Mouse (Mus musculus) limb, embryonic 15.5 days (tissue): ENCODE results near the gene Arid1b. TPM values are rescaled to one million over a fixed set of nuclear protein-coding genes. Genes with fewer than 3 reads are reported as not detected.
A peak's percentile ranks its signal among the peaks of the same experiment; 100 is the strongest.

Source experiments
- ATAC-seq: fragments of 200-750 bp; cut with Nextera tagmentation; 2 replicates; pipeline ENCODE4 v1.8.0; 2017; ENCODE audit warnings: low read depth, moderate TSS enrichment; ENCODE audit not compliant: insufficient number of reproducible peaks, low FRiP score, low TSS enrichment
- H3K27ac ChIP-seq: fragments of 300-500 bp; sonication (generic); 2 replicates; pipeline ENCODE4 v1.5.1; 2015; ENCODE audit warnings: moderate library complexity, mild to moderate bottlenecking, inconsistent platforms
- H3K27me3 ChIP-seq: fragments of 300-500 bp; sonication (generic); 2 replicates; pipeline ENCODE4 v1.6.1; 2015; ENCODE audit warnings: inconsistent platforms
- H3K36me3 ChIP-seq: fragments of 300-500 bp; sonication (generic); 2 replicates; pipeline ENCODE4 v1.6.1; 2015; ENCODE audit warnings: inconsistent platforms
- H3K4me1 ChIP-seq: fragments of 300-500 bp; sonication (generic); 2 replicates; pipeline ENCODE4 v1.6.1; 2015; ENCODE audit warnings: inconsistent platforms
- H3K4me2 ChIP-seq: fragments of 300-500 bp; sonication (generic); 2 replicates; pipeline ENCODE4 v1.6.1; 2015; ENCODE audit warnings: mild to moderate bottlenecking, inconsistent platforms
- H3K4me3 ChIP-seq: fragments of 300-500 bp; sonication (generic); 2 replicates; pipeline ENCODE4 v1.5.1; 2015; ENCODE audit warnings: mild to moderate bottlenecking, inconsistent platforms
- H3K9ac ChIP-seq: fragments of 300-500 bp; sonication (generic); 2 replicates; pipeline ENCODE4 v1.6.1; 2015; ENCODE audit warnings: inconsistent platforms
- H3K9me3 ChIP-seq: fragments of 300-500 bp; sonication (generic); 2 replicates; pipeline ENCODE4 v1.6.1; 2016; ENCODE audit warnings: inconsistent platforms
- WGBS: fragments of 180-500 bp; shearing (Covaris S2); methylation state at CpG from one replicate; pipeline ENCODE4 v1.1.7; 2015; 5-methylcytosine and 5-hydroxymethylcytosine counted together
- polyA plus RNA-seq: library from polyadenylated mRNA; unstranded; fragments of >200 nt; fragmentation: Nextera tagmentation; extraction: Ambion mirVana; gene quantifications from 2 replicates; pipeline ENCODE4 v1.2.1, GENCODE M21; 2015

Gene Arid1b
- polyA plus RNA-seq, 1 experiment from 2014 or later: 11.4 TPM

DNA sequence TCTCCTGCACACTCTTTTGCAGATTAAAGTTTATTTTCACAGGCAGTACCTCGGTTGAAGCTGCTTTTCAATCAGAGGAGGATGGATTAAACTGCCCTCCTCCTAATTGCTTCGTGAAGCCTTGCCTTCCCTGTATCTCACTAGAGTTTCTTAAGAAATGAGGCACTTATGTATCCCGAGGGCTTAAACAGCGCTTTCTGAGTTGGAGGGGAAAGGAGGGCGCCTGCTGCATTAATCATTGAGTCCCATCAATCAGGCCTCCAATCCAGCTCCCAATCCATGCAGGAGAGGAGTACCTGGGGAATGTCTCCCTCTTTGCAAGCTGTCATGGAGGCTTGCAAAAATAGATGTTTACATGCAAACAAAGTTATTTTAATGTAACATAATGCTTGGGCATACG lies 21.9 kb upstream of the Arid1b start:
- Histone ChIP-seq H3K36me3 (no peaks in the 10 kb centered on the region), H3K27ac (no peak overlapping the region), H3K4me3 (no peak overlapping the region), H3K9ac (no peak overlapping the region), H3K27me3 (no peaks in the 10 kb centered on the region), H3K4me2 (no peak overlapping the region), H3K4me1 (peaks cover 4% of the 10 kb centered on the region; the same call in 1 of the 2 replicates), H3K9me3 (no peaks in the 10 kb centered on the region)
- ATAC-seq: no peak
- 45% methylated on average over 6 of the region's 6 CpGs for WGBS

DNA sequence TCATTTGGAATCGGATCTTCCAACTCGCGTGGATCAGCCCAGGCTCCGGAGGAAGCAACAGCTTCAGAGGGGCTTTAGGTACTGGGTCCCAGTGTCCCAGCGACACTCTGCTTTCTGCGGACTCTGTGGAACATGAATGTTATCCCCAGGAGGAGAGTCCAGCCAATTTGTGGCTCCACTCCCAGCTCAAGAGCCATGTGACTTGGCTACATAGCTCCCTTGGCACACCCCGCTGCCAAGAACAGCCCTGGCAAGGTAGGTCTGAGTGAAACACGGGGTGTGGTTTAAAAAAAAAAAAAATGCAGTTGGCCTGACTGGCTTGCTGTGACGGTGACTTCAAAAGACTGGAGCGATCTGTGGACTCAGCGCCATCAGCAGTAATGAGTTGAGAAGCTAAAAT lies 19.4 kb upstream of the Arid1b start:
- Histone ChIP-seq H3K4me1 (peaks cover 4% of the 10 kb centered on the region; the same call in 1 of the 2 replicates), H3K27me3 (no peaks in the 10 kb centered on the region), H3K27ac (no peak overlapping the region), H3K4me2 (no peak overlapping the region), H3K36me3 (no peaks in the 10 kb centered on the region), H3K9ac (no peak overlapping the region), H3K9me3 (no peaks in the 10 kb centered on the region), H3K4me3 (no peak overlapping the region)
- 56% methylated on average over 11 of the region's 11 CpGs for WGBS
- peak; percentile 67 for ATAC-seq

DNA sequence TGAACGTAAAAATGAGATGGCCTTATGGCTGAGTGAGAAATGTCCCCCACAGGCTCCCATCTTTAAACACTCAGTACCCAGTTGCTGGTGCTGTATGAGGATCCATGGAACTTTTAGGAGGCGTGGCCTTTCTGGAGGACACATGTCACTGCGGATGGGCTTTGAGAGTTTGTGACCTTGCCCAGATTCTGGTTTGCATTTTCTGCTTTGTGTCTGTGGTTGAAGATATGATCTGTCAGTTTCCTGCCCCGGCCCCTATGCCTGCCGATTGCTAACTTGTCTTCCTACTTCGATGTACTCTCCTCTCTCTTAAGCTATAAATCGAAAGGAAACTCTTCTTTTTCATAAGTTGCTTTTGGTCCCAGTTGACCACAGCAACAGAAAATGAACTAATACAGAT lies 14.0 kb upstream of the Arid1b start:
- WGBS: 80% methylated on average over 7 of the region's 7 CpGs
- Histone ChIP-seq H3K4me1 (no peaks in the 10 kb centered on the region), H3K9me3 (no peaks in the 10 kb centered on the region), H3K27me3 (no peaks in the 10 kb centered on the region), H3K4me2 (no peak overlapping the region), H3K9ac (no peak overlapping the region), H3K27ac (no peak overlapping the region), H3K36me3 (no peaks in the 10 kb centered on the region), H3K4me3 (no peak overlapping the region)
- ATAC-seq: no peak

DNA sequence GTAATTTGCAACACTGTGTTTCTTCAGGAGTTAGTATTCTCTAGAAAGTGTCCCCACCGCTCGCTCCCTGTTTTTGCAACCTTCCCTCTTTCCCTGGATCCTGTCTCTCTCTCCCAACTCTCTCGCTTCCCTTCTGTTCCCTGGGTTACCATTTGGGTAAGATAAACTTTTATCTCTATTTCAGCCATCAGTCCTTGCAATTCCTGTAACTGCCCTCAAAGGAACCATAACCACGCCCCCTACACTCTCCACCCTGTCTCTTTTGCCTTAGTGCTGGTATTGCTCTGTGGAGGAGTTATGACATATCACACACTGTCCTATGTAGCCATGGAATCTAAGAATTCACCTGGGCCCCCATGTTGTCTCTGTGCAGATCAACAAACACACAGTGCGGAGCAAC lies 11.3 kb upstream of the Arid1b start:
- no peak overlapping the region for H3K4me2 ChIP-seq
- H3K27ac ChIP-seq: no peak overlapping the region
- no peak overlapping the region for H3K9ac ChIP-seq
- no peaks in the 10 kb centered on the region for H3K4me1 ChIP-seq
- no peaks in the 10 kb centered on the region for H3K9me3 ChIP-seq
- 94% methylated on average over 5 of the region's 5 CpGs for WGBS
- no peak for ATAC-seq
- no peak overlapping the region for H3K4me3 ChIP-seq
- no peaks in the 10 kb centered on the region for H3K36me3 ChIP-seq
- H3K27me3 ChIP-seq: no peaks in the 10 kb centered on the region

GRCm38 (mm10) chr17:4984691-4985090 lies 9.4 kb upstream of the Arid1b start:
- WGBS: 71% methylated on average over 7 of the region's 7 CpGs
- Histone ChIP-seq H3K9ac (no peak overlapping the region), H3K27ac (no peak overlapping the region), H3K27me3 (no peaks in the 10 kb centered on the region), H3K4me2 (no peak overlapping the region), H3K9me3 (no peaks in the 10 kb centered on the region), H3K4me3 (no peak overlapping the region), H3K4me1 (no peaks in the 10 kb centered on the region), H3K36me3 (no peaks in the 10 kb centered on the region)
- no peak for ATAC-seq

DNA sequence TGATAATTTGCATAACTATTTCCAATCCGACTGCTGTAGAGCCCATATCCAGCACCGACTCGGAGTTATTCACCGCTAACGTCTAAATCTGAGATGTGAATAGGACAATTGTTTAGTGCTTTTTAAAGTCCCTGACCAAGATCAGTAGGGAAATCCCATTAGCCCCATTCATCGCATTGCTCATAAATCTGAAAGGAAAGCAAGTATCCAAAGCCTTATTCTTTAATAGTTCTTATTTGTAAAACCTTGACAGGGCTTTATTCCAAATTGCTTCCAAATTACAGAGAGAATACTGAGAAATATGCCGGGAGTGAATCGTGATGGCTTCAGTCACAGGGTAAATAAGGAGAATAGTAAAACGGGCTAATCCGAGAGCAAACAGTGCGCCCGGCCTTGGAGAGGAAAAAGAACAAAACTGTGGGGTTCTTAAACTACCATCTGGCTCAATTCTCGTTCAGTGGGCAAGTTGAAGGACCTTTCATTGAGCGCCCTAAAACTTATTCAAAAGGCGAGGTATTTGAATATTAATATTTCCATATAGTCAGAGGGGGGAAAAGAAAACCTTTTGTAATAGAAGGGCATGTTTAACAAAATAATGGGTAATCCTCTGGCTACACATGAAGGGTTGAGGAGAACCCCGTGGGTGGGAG lies 3.1 kb upstream of the Arid1b start:
- 80% methylated on average over 16 of the region's 16 CpGs for whole genome bisulfite sequencing
- H3K4me1 ChIP-seq: peaks cover 12% of the 10 kb centered on the region; the same call in 1 of the 2 replicates
- H3K9me3 ChIP-seq: no peaks in the 10 kb centered on the region
- no peak overlapping the region for H3K9ac ChIP-seq
- H3K27ac ChIP-seq: no peak overlapping the region
- H3K27me3 ChIP-seq: no peaks in the 10 kb centered on the region
- H3K4me3 ChIP-seq: no peak overlapping the region
- no peaks in the 10 kb centered on the region for H3K36me3 ChIP-seq
- ATAC-seq: no peak
- H3K4me2 ChIP-seq: no peak overlapping the region

- Histone ChIP-seq H3K4me2 (no peak overlapping the region), H3K9me3 (no peaks in the 10 kb centered on the region), H3K27ac (no peak overlapping the region), H3K36me3 (no peaks in the 10 kb centered on the region), H3K27me3 (no peaks in the 10 kb centered on the region), H3K4me1 (peaks cover 12% of the 10 kb centered on the region; the same call in 1 of the 2 replicates), H3K4me3 (no peak overlapping the region), H3K9ac (no peak overlapping the region)
- WGBS: 75% methylated on average over 10 of the region's 10 CpGs
- no peak for ATAC-seq
Measured at GRCm38 (mm10) chr17:4991600-4991999, 2.5 kb upstream of the Arid1b start.

GRCm38 (mm10) chr17:4993497-4993839 lies 664 bp upstream of the Arid1b start:
- H3K36me3 ChIP-seq: no peaks in the 10 kb centered on the region
- peak overlapping the region; percentile 98 for H3K9ac ChIP-seq
- WGBS: 4% methylated on average over 9 of the region's 9 CpGs
- peak overlapping the region; percentile 50 for H3K4me2 ChIP-seq
- peak overlapping the region; percentile 100 for H3K27ac ChIP-seq
- H3K4me1 ChIP-seq: peaks cover 12% of the 10 kb centered on the region; the same call in 1 of the 2 replicates
- H3K27me3 ChIP-seq: no peaks in the 10 kb centered on the region
- no peaks in the 10 kb centered on the region for H3K9me3 ChIP-seq
- H3K4me3 ChIP-seq: peak overlapping the region; percentile 94
- ATAC-seq: no peak

DNA sequence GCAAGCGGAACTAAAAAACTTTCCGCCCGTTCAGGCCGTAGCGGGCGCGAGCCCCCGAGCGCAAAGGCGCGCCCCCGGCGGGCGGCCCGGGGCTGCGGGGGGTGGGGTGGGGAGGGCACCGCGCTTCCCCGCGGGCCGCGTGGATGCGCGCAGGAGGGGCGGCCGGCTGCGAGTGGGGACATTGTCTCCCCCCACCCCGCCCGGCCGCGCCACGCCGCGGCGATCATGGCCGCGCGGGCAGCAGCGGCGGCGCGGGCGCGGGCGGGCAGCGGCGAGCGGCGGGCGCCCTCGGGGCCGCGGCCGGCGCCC lies 326 bp downstream of the Arid1b start:
- Histone ChIP-seq H3K9ac (peak overlapping the region; percentile 98), H3K9me3 (no peaks in the 10 kb centered on the region), H3K4me3 (peak overlapping the region; percentile 94), H3K27ac (peak overlapping the region; percentile 100), H3K4me2 (peak overlapping the region; percentile 50), H3K36me3 (no peaks in the 10 kb centered on the region), H3K4me1 (peaks cover 12% of the 10 kb centered on the region; the same call in 1 of the 2 replicates), H3K27me3 (no peaks in the 10 kb centered on the region)
- peak; percentile 56 for ATAC-seq
- 0% methylated on average over 41 of the region's 55 CpGs for WGBS

GRCm38 (mm10) chr17:4994813-4995560 lies 855 bp downstream of the Arid1b start:
- Histone ChIP-seq H3K4me2 (peak overlapping the region; percentile 56), H3K36me3 (no peaks in the 10 kb centered on the region), H3K9ac (peak overlapping the region; percentile 98), H3K9me3 (no peaks in the 10 kb centered on the region), H3K4me1 (peaks cover 15% of the 10 kb centered on the region; the same call in 1 of the 2 replicates), H3K27ac (peak overlapping the region; percentile 100), H3K4me3 (peak overlapping the region; percentile 94), H3K27me3 (no peaks in the 10 kb centered on the region)
- under 1% methylated on average over 58 of the region's 81 CpGs for whole genome bisulfite sequencing
- ATAC-seq: peak; percentile 62

DNA sequence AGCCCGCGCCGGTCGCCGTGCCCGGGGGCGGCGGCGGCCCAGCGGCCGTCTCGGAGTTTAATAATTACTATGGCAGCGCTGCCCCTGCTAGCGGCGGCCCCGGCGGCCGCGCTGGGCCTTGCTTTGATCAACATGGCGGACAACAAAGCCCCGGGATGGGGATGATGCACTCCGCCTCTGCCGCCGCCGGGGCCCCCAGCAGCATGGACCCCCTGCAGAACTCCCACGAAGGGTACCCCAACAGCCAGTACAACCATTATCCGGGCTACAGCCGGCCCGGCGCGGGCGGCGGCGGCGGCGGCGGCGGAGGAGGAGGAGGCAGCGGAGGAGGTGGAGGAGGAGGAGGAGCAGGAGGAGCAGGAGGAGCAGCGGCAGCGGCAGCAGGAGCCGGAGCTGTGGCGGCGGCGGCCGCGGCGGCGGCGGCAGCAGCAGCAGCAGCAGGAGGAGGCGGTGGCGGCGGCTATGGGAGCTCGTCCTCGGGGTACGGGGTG lies 1.5 kb downstream of the Arid1b start:
- Histone ChIP-seq H3K9ac (peak overlapping the region; percentile 98), H3K4me2 (peak overlapping the region; percentile 56), H3K9me3 (no peaks in the 10 kb centered on the region), H3K4me1 (peaks cover 20% of the 10 kb centered on the region), H3K36me3 (no peaks in the 10 kb centered on the region), H3K4me3 (peak overlapping the region; percentile 94), H3K27ac (peak overlapping the region; percentile 100), H3K27me3 (no peaks in the 10 kb centered on the region)
- under 1% methylated on average over 42 of the region's 56 CpGs for WGBS
- no peak for ATAC-seq

DNA sequence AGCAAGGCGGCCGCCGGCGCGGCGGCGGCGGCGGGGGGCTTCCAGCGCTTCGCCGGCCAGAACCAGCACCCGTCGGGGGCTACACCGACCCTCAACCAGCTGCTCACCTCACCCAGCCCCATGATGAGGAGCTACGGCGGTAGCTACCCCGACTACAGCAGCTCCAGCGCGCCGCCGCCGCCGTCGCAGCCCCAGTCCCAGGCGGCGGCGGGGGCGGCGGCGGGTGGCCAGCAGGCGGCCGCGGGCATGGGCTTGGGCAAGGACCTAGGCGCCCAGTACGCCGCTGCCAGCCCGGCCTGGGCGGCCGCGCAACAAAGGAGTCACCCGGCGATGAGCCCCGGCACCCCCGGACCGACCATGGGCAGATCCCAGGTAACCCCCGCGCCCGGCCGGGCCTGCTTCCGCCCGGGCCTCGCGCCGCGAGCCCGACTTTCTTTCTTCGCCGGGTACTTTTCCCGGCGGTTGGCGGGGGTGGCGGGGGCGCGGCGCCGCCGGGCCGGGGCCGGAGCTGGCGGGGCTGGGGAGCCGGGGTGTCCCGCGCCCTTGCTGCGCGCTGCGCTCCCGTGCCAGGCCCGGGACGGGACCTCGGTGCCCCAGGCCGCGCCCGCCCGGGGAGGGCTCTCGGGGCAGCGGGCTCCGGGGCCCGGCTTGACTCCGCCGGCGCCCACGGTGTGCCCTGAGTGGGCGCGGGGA lies 2.1 kb downstream of the Arid1b start:
- peak overlapping the region; percentile 56 for H3K4me2 ChIP-seq
- under 1% methylated on average over 88 of the region's 95 CpGs for WGBS
- ATAC-seq: no peak

More for the DNA sequence above, 2.1 kb downstream of the Arid1b start:
- H3K4me1 ChIP-seq: peaks cover 26% of the 10 kb centered on the region
- H3K27me3 ChIP-seq: no peaks in the 10 kb centered on the region
- H3K27ac ChIP-seq: peak overlapping the region; percentile 100
- peak overlapping the region; percentile 94 for H3K4me3 ChIP-seq
- no peaks in the 10 kb centered on the region for H3K36me3 ChIP-seq
- H3K9ac ChIP-seq: peak overlapping the region; percentile 98
- H3K9me3 ChIP-seq: no peaks in the 10 kb centered on the region
